Mouse (Mus musculus) heart, adult 18-20 months (tissue): ENCODE data around the gene Cnr2. TPM values are rescaled to one million over a fixed set of nuclear protein-coding genes. Genes with fewer than 3 reads are reported as not detected.

ENCODE experiments used
- DNase-seq, 2 experiments: peaks; one replicate each; pipeline ENCODE4 v3.0.0; 2021 to 2022; ENCODE audit warnings: mixed read lengths in 1 of 2
- total RNA-seq, 2 experiments: library from RNA; stranded (reverse); gene quantifications; 2 replicates each; pipeline ENCODE4 v1.2.3; 2021

The Cnr2 gene
- total RNA-seq, 2 experiments from 2014 or later = 0.52 to 1.7 TPM

DNA sequence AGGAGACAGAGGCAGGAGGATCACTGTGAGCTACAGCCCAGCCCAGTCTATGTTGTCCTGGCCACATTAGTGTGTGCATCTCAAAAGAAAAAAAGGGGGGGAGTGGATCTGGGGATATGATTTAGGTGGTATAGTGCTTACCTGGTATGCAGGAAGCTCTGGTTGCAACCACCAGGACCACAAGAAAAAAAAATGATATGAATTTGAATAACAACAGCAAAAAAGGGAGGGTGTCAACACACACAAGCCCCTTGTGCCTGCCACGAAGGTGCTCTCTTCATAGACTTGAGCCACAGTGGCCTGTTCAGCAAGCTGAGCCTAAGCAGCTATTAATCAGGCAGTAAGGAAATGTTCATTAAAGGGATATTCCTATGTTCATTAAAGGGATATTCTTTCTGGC, 9.6 kb downstream of the Cnr2 start:
- DNase-seq = no peak

DNA sequence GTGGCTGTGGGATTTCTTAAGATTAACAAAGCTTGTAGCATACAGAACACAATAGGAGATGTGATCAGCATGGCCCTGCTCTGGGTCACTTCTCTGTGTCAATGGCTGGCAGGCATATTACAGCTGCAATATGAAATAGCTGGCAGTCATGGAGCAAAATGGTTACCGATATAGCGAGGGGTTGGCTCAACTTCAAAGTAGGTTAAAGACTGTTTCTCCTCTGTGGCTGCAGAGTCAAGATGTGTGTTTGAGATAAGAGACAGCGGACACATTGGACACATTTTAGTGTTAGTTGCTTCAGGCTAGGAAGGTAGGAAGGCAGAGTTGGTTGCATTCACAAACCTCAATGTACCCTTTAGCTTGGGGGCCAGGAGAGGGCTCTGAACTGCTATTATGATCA, 11.4 kb downstream of the Cnr2 start:
- no peak for DNase-seq

DNA sequence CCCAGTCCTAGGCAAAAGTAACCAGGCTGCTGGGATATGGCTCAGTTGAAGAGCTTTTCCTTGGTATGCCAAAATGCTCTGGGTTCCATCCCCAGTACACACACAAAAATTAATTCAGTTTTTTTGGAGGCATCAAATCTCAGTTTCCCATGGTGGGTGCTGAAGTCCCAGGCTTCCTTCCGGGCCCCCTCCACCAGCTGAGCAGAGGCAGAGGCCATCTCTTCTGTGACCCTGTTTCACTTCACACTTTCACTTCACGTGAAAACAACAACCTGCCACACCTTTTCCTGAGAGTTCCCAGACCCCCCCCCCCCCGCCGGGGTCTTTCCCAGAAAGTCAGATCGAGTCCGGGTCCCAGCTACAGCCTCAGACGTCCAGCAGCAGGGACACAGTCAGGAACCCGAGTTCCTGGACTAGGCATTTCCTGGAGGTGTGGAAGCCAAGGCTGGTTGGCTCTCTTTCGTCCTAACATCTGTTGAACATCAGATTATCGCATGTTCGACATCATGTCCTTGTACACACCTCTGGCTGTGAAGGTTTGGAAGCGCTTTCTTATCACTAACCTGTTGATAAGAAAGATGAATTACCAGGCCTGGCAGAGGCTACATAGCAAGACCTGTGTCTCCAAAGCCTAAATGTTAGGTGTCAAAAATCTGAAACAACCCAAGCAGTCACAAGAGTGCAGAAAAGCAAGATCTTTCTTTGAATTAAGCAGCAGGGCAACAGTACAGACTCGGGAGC, 14.3 kb downstream of the Cnr2 start:
- no peak for DNase-seq

DNA sequence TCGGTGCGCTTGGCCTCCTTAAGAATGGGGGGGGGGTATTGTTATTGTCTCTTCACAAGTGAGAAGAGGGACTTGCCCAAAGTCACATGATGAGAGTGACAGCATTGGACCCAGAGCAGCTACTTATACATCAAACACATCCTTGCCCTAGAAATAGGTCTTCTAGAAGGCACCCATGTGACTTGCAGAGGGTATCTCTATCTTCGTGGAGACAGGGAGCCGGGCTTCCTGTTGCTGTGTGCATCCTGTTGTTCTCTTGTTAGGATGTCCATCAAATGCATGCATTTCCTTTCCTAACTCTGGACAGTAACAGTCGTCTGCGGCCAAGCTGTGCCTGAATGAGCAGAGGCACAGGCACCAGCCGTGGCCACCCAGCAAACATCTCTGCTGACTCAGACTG, 16.3 kb downstream of the Cnr2 start:
- DNase-seq = no peak

DNA sequence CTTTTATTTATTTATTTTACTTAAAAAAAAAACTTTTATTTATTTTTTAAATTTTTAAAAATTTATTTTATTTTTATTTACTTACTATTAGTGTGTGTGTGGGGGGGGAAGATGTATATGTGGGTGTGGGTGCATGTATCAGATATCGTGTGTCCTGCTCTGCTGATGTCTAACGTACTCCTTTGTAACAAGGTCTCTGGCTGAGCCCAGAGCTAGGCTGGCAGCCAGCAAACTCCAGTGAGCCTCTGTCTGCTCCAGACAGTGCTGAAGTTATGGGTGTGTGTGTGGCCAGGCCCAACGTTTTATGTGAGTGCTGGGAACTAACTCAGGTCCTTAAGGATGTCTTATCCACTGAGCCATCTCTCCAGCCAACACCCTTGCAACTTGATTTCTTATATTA, 17.0 kb downstream of the Cnr2 start:
- DNase-seq = no peak

DNA sequence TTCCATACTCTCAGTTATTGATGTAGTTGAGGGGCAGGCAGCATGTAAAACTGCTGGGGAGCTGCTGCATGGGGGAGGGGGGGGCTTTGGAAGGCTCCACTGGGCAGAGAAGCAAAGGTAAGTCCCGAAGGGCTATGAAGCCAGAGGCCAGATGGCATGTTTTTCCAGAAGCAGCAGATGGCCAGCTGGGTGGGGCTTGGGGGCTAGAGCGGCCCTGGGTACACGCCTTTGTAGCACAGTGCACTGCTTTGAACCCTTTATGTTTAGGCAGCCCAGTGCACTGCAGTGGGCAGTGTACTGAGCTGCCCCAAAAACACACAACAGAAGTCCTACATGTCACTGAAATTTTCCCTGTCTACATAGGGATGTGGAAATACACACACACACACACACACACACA, 17.6 kb downstream of the Cnr2 start:
- DNase-seq = no peak

DNA sequence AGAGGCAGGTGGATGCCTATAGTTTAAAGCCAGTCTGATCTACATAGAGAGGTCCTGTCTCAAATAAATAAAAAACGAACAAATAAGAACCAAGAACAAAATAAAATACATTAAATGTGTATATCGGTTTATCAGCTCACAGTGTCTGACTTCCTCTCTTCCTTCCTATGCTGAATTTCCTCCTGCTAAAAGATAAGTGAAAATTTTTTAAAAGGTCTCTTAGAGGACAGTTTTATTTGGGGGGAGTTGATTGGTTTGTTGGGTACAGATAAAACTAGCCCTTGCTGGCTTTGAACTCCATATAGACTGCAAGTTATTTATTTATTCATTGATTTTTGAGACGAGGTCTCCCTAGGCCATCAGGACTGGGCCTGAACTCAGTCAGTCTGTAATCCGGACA, 18.2 kb downstream of the Cnr2 start:
- no peak for DNase-seq

DNA sequence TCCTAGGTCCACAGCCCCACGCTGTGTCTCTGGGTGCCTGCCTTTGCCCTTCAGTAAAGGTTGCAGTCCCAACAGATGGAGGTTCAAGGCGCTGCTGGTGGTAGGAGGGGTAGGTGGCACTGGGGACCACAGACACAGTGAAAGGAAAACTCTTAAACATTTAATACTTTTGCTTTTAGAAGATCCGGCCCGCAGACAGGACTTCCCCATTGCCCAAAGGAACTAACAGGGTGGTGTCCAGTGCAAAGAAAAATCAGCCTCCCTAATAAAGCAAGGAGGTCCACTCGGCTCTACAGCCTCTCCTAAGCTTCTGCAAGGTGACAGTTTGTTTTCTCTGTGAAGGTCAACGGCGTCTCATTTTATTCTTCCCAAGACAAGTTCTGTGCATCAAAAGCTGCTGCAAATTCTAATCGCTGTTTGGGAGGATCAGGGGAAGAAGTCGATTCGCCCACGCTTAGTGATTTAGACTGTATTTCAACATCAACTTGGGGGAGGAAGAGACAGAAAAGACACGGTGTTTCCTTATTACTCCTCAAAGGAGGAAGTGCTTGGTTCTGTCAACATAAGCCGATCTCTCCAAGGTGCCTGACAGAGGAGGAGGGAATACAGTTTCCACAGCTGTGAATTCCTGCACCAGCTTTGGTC, 23.6 kb downstream of the Cnr2 start:
- peak; percentile 33 to 56 for DNase-seq

DNA sequence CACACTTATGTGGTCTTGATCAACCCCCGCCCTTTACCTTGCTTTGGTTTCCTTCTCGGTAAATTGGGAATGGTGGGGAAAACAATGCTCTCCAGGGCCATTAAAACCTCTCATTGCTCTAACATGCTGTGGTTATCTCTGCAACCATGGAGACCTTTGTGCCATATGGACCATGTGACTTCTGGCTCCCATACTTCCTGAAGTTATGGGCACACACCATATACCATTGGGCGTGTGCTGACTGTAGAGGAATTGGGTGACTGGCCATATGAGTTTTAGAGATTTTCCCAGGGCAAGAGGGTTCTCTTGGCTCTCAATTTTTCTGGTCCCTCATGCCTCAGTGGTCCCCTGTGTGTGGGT, 24.1 kb downstream of the Cnr2 start:
- DNase-seq = no peak

DNA sequence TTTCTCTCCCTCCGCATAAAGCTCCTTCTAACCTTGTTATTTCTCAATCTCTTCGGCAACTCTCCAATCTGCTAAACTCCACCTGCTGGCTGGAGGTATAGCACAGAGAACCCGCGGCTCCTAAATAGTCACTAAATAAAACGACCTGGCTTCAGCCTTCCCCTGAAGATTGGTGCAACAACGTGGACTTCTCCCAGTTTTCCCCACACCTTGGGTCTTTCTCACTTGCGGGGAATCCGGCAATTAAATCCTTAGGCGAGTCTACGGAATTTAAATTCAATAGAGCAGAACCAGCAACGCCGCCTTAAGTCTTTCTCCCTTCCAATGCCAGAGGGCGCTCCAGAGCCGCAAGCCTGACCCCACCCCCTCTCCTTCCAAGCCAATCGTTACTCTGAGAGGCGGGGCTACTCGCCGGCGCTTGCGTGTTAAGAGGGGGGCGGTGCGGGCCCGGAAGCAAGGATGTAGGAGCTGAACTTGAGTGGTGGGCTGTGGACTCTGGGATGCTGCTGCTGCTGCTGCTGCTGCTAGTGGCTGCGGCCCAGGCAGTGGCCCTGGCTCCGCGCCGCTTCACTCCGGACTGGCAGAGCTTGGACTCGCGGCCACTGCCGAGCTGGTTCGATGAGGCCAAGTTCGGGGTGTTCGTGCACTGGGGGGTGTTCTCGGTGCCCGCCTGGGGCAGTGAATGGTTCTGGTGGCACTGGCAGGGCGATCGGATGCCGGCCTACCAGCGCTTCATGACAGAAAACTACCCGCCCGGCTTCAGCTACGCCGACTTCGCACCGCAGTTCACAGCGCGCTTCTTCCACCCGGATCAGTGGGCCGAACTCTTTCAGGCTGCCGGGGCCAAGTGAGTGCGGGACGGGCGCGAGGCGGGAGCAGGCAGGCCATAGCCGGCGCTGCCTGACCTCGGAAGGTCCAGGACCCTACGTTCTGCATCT, 25.4 kb downstream of the Cnr2 start, which contains the start of gene Fuca1:
Gene Fuca1 (plus strand): TSS at position 432 of the 938 bp plus-strand sequence.
- peak; percentile 96 to 98 for DNase-seq

DNA sequence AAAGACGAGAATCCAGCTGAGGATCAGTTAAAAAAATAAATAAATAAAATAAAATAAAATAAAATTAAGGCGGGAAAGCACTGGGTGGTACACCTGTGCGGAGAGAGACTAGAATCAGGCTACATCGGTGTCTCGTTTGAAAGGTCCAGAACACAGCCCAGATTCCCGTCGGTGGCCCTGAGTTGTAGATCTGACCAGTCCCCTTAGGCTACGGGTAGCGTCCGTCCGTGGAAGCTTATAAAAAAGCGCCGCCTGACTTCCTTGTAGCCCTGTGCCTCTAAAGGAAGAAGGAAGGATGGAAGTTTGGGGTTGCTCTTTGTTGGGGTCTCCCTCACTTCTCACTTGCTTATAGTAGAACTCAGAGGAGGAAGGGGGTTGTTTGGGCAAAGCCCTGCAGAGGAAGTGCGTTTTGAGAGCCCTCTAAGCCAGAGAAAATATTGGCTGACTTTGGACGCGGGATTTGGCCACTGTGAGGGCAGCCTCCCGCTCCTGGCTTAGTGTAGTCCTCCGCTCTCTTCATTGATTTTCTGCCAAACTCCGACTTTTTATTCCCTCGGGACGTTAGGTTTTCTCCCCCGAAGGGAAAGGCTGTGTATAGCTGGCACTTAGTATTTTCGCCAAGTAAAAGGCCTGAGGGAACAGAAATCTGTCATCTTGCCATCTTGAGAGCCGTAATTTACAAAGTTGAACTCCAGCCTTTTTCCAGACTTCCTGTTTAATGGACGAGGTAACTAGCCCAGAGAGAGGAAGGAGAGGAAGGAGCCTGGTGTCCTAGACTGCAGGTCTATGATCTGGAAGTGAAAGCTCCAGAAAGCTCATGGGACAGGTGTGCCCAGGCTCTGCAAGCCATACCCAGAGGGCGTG, 26.3 kb downstream of the Cnr2 start:
- peak; percentile 63 to 67 for DNase-seq

DNA sequence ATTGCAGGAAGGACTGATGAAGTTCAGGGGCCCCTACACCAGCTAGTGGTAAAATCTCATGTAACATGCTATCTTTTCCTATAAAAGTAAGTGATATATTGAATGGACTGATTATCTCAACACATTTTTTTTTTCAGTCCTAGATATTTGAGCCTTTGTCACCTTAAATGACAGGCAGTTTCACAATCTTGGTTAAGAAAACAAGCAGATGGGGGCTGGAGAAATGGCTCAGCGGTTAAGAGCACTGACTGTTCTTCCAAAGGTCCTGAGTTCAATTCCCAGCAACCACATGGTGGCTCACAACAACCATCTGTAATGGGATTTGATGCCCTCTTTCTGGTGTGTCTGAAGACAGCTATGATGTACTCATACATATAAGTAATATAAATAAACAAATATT, 27.0 kb downstream of the Cnr2 start:
- no peak for DNase-seq

DNA sequence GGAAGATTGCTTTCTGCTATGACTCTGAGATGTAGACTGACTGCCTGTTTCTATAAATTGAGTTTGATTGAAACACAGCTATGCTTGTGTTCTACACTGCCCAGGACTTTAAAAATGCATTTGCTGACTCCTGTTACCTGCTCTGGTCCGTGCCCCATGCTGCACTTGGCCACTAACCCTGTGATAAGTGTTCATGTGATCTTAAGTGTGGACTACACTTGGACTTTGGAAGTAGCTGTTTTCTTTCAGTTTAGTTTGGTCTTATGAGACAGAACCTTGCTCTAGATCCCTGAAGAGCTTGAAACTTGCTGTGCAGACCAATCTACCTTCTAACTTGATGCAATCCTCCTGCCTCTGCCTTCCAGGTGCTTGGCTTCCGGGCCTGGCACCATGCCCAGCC, 29.2 kb downstream of the Cnr2 start:
- DNase-seq = no peak

DNA sequence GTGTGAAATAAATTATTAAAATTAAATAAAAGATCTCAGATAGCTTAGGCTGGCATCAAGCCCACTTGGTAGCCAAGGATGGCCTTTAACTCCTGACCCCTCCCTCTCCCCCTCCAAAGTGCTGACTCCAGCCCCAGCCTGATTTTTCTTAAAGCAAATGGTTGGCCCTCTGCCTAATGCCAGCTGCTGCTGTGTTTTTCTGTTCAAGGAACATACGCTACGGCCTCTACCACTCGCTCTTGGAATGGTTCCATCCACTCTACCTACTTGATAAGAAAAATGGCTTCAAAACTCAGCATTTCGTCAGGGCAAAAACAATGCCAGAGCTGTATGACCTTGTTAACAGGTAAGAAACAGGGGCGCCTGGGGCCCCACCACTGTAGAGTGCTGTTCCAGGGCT, 30.1 kb downstream of the Cnr2 start:
- DNase-seq = no peak

DNA sequence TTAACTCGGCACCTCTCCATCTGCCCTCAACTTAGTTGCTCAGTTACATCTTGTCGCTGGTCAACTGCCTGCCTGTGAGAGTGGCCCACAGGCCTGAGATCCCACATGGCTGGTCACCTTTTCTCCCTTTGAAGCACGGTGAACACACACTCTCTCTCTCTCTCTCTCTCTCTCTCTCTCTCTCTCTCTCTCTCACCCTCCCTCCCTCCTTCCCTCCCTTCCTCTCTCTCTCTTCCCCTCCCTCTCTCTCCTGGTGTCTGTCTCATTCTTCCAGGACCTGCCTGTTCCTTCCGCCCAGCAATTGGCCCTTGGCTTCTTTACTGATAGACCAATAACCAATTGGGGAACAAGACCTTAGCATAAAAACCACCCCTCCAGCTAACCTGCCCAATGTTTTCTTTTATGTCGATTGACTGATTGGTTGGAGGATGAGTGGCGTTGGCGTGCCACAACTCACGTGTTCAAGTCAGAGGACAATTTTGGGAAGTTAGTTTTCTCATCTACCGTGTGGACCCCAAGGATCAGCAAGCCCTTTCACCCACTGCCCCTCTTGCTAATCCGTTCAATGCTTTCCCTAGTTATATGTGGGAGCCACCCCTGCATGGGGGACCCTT, 31.1 kb downstream of the Cnr2 start:
- DNase-seq = no peak

DNA sequence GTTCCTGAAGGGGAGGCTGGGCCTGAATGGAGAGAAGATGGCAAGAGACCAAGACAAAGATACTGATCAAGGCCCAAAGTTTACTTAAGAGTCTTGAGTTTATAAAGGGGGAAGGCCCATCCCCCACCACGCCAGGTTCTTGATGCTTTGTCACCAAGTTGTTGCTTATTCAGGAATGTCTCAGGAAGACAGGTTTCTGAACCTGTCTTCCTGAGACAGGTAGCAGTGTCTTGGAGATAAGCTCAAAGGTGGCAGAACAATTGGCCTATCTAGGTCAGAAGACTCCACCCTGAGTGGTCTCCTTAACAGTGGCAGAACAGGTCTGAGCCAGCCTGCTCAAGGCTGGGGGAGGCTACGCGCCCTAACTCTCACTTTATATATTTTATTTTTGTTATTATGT, 31.7 kb downstream of the Cnr2 start:
- DNase-seq = no peak

DNA sequence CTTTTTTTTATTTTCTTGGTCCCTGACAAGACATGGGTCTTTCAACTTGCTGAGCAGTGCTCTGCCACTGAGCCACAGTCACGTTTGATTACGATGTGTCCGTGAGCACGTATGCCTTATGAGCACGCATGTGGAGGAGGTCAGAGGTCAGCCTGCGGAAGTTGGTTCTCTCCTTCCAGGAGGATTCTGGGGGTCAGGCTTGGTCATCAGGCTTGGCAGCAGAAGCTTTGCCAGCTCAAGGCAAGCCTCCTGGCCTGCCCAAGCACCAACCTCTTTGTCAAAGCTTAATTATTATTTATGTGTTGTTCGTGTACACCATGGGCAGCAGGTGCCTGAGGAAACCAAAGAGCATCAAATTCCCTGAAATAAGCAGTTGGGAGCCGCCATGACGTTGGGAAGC, 33.2 kb downstream of the Cnr2 start:
- DNase-seq = no peak

DNA sequence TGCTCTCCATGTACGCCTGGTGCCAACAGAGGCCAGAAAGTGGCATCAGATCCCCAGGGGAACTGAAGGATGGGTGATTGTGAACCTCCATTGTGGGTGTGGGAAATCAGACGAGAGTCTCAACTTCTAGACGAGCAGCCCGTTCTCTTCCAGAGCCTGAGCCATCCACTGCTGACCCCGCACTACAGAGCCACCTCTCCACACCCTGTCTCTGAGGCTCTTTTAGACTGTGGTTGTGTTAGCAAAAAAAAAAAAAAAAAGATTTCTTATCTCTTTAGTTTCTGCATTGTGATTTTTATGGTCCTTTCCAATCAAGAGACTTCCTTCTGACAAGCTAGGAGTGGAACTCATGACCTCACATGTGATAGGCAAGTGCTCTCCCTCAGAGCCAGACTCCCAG, 34.2 kb downstream of the Cnr2 start:
- DNase-seq = no peak

DNA sequence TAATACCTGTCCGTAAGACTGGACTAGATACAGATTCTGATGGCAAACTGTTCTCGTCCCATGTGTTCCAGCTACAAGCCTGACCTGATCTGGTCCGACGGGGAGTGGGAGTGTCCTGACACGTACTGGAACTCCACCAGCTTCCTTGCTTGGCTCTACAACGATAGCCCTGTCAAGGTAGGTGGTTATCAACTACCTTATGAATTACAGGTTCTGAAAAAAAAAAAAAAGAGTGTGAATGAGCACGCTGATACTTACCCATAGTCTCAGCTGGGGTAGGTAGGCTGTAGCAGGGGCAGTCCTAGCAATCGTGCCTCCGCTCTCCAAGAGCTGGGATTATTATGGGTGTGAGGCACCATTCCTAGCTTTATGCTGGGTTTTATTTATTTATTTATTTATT, 34.6 kb downstream of the Cnr2 start:
- no peak for DNase-seq

DNA sequence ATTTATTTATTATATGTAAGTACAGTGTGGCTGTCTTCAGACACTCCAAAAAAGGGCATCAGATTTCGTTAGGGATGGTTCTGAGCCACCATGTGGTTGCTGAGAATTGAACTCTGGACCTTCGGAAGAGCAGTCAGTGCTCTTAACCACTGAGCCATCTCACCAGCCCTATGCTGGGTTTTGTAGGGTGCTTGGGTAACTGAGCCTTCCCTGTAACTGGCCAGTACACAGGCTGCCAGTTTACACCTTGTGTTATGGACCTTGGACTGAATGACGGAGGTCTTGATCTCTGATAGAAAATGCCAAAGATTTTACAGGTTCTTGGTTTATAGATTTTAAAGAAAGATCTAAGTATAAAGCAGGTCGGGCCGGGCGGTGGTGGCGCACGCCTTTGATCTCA, 35.0 kb downstream of the Cnr2 start:
- DNase-seq = no peak

DNA sequence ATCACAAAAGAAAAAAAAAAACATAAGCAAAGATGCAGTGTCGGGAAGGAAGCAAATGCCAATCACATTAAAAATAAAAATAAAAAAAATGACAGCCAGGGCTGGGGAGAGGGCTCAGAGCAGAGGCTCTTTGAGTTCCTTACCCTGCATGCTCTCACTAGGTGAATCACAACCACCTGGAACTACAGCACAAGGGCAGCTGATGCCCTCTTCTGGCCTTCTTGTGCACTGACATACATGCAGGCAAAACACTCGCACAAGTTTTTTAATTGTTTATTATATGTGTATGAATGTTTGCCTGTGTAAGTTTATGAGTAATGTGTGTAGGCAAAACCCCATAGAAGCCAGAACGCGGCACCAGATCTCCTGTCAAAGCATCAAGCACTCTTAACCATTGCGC, 36.6 kb downstream of the Cnr2 start:
- DNase-seq = peak in 1 of 2 experiments; percentile 33
